Mouse (Mus musculus): ENCODE measurements around the gene Ints5. TPM values are rescaled to one million over a fixed set of nuclear protein-coding genes. Genes with fewer than 3 reads are reported as not detected.
A peak's percentile ranks its signal among the peaks of the same experiment; 100 is the strongest.

Gene Ints5
- polyA plus RNA-seq, 1 experiment from 2014 or later, result 29.3 TPM

DNA sequence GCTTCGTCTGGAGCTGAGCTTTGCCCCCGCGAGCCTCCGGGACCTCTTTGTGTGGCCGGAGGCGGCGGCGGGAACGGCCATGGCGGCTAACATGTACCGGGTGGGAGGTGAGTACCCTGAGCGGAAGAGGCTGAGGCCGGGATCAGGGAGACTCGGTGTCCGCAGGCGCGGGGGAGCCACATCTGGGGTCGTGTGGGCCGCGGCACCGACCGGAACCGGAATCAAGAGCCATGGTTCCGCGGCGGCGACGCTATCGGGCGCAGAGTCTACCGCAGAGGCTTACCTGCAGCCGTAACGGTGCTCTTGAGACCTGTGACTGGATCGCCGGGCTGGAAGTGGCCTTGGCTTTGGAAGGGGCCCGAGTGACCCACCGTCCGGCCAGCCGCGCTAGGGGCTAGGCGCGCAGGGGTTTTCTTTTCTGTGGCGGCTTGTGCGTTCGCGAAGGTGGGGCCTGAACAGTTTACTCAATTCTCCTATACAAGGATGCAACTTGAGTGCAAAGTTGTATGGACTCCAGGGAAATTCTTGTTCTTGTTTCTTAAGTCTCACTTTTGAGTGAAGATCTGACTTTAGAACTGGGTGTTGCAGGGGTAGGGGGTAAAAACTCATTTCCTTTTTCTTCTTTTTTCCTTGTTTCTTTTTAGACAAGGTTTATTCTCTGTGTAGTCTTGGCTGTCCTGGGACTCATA is 49.6 kb downstream of the Ints5 start:
- under 1% methylated on average over 46 of the region's 46 CpGs for WGBS
- Histone ChIP-seq H3K27me3 (ENCODE audit: control insufficient read depth, insufficient read depth, low read length) (no peaks in the 10 kb centered on the region), H3K9me3 (ENCODE audit: control insufficient read depth, low read depth, low read length) (no peaks in the 10 kb centered on the region), H3K4me2 (replicated peaks; ENCODE audit: low read depth, low read length) (peak overlapping the region; percentile 64), H3K4me3 (ENCODE audit: low read depth, low read length) (peak overlapping the region; percentile 98), H3K4me1 (ENCODE audit: control insufficient read depth, insufficient read depth, low read length) (peaks cover 24% of the 10 kb centered on the region), H3K27ac (ENCODE audit: low read length) (peak overlapping the region; percentile 99), H3K9ac (replicated peaks; ENCODE audit: low read depth, low read length) (peak overlapping the region; percentile 98), H3K36me3 (ENCODE audit: control insufficient read depth, insufficient read depth, low read length) (peaks cover 44% of the 10 kb centered on the region)
- ATAC-seq (ENCODE audit: insufficient number of reproducible peaks, insufficient read depth, low FRiP score, low read depth), result peak; percentile 47

- H3K9ac ChIP-seq (replicated peaks; ENCODE audit: low read depth, low read length), result peak overlapping the region; percentile 98
- peak overlapping the region; percentile 99 for H3K27ac ChIP-seq (ENCODE audit: low read length)
- peaks cover 24% of the 10 kb centered on the region for H3K4me1 ChIP-seq (ENCODE audit: control insufficient read depth, insufficient read depth, low read length)
- H3K36me3 ChIP-seq (ENCODE audit: control insufficient read depth, insufficient read depth, low read length), result peaks cover 46% of the 10 kb centered on the region
- H3K4me3 ChIP-seq (ENCODE audit: low read depth, low read length), result peak overlapping the region; percentile 98
- WGBS, result 66% methylated on average over 2 of the region's 2 CpGs
- ATAC-seq (ENCODE audit: insufficient number of reproducible peaks, insufficient read depth, low FRiP score, low read depth), result no peak
- H3K4me2 ChIP-seq (replicated peaks; ENCODE audit: low read depth, low read length), result peak overlapping the region; percentile 64
- no peaks in the 10 kb centered on the region for H3K27me3 ChIP-seq (ENCODE audit: control insufficient read depth, insufficient read depth, low read length)
- no peaks in the 10 kb centered on the region for H3K9me3 ChIP-seq (ENCODE audit: control insufficient read depth, low read depth, low read length)
These were observed 50.2 kb downstream of the Ints5 start for GRCm38 (mm10) chr19:8943047-8943446.

DNA sequence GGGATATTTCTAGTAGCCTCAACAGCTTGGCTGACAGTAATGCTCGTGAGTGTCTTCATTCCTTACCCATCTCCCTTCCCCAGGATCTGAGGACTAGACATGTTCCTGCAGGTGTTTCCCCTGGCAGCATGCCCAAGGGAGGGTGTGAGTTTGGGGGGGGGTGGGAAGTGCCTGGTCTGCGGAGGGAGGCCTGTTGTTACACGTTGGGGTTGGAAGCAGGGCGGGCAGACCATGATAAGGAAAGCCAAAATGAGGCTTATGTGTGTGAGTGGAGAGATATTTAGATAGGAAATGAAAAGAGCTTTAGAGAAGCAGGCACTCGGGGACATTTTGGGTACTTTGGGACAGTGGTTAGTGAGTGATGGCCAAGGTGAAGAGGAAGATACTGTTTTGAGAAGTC is 51.3 kb downstream of the Ints5 start:
- Histone ChIP-seq H3K4me1 (ENCODE audit: control insufficient read depth, insufficient read depth, low read length) (peaks cover 24% of the 10 kb centered on the region), H3K27me3 (ENCODE audit: control insufficient read depth, insufficient read depth, low read length) (no peaks in the 10 kb centered on the region), H3K27ac (ENCODE audit: low read length) (peak overlapping the region; percentile 29; the same call in 1 of the 2 replicates), H3K9me3 (ENCODE audit: control insufficient read depth, low read depth, low read length) (no peaks in the 10 kb centered on the region), H3K9ac (replicated peaks; ENCODE audit: low read depth, low read length) (no peak overlapping the region), H3K36me3 (ENCODE audit: control insufficient read depth, insufficient read depth, low read length) (peaks cover 50% of the 10 kb centered on the region), H3K4me2 (replicated peaks; ENCODE audit: low read depth, low read length) (peak overlapping the region; percentile 64), H3K4me3 (ENCODE audit: low read depth, low read length) (peak overlapping the region; percentile 17; the same call in 1 of the 2 replicates)
- WGBS, result 37% methylated on average over 5 of the region's 5 CpGs
- no peak for ATAC-seq (ENCODE audit: insufficient number of reproducible peaks, insufficient read depth, low FRiP score, low read depth)

- no peak overlapping the region for H3K27ac ChIP-seq (ENCODE audit: low read length)
- no peak for ATAC-seq (ENCODE audit: insufficient number of reproducible peaks, insufficient read depth, low FRiP score, low read depth)
- H3K36me3 ChIP-seq (ENCODE audit: control insufficient read depth, insufficient read depth, low read length), result peaks cover 50% of the 10 kb centered on the region
- H3K4me1 ChIP-seq (ENCODE audit: control insufficient read depth, insufficient read depth, low read length), result peaks cover 24% of the 10 kb centered on the region
- WGBS, result 23% methylated on average over 5 of the region's 5 CpGs
- no peaks in the 10 kb centered on the region for H3K9me3 ChIP-seq (ENCODE audit: control insufficient read depth, low read depth, low read length)
- peak overlapping the region; percentile 64 for H3K4me2 ChIP-seq (replicated peaks; ENCODE audit: low read depth, low read length)
- H3K27me3 ChIP-seq (ENCODE audit: control insufficient read depth, insufficient read depth, low read length), result no peaks in the 10 kb centered on the region
- H3K4me3 ChIP-seq (ENCODE audit: low read depth, low read length), result peak overlapping the region; percentile 15; the same call in 1 of the 2 replicates
- H3K9ac ChIP-seq (replicated peaks; ENCODE audit: low read depth, low read length), result 0 out of 2 replicates have a peak overlapping the region, but pooled peaks have one; percentile 10
These were observed 51.9 kb downstream of the Ints5 start for GRCm38 (mm10) chr19:8944750-8945149.

GRCm38 (mm10) chr19:8945251-8945650 is 52.4 kb downstream of the Ints5 start:
- Histone ChIP-seq H3K4me3 (ENCODE audit: low read depth, low read length) (peak overlapping the region; percentile 15; the same call in 1 of the 2 replicates), H3K9ac (replicated peaks; ENCODE audit: low read depth, low read length) (0 out of 2 replicates have a peak overlapping the region, but pooled peaks have one; percentile 10), H3K36me3 (ENCODE audit: control insufficient read depth, insufficient read depth, low read length) (peaks cover 51% of the 10 kb centered on the region), H3K27ac (ENCODE audit: low read length) (no peak overlapping the region), H3K9me3 (ENCODE audit: control insufficient read depth, low read depth, low read length) (no peaks in the 10 kb centered on the region), H3K4me2 (replicated peaks; ENCODE audit: low read depth, low read length) (peak overlapping the region; percentile 64), H3K4me1 (ENCODE audit: control insufficient read depth, insufficient read depth, low read length) (peaks cover 24% of the 10 kb centered on the region), H3K27me3 (ENCODE audit: control insufficient read depth, insufficient read depth, low read length) (no peaks in the 10 kb centered on the region)
- WGBS, result 80% methylated on average over 6 of the region's 6 CpGs
- ATAC-seq (ENCODE audit: insufficient number of reproducible peaks, insufficient read depth, low FRiP score, low read depth), result no peak

- H3K9ac ChIP-seq (replicated peaks; ENCODE audit: low read depth, low read length), result no peak overlapping the region
- no peak overlapping the region for H3K4me2 ChIP-seq (replicated peaks; ENCODE audit: low read depth, low read length)
- peaks cover 68% of the 10 kb centered on the region for H3K36me3 ChIP-seq (ENCODE audit: control insufficient read depth, insufficient read depth, low read length)
- peaks cover 24% of the 10 kb centered on the region for H3K4me1 ChIP-seq (ENCODE audit: control insufficient read depth, insufficient read depth, low read length)
- no peak for ATAC-seq (ENCODE audit: insufficient number of reproducible peaks, insufficient read depth, low FRiP score, low read depth)
- WGBS, result 92% methylated on average over 7 of the region's 7 CpGs
- no peak overlapping the region for H3K27ac ChIP-seq (ENCODE audit: low read length)
- H3K4me3 ChIP-seq (ENCODE audit: low read depth, low read length), result no peak overlapping the region
- no peaks in the 10 kb centered on the region for H3K27me3 ChIP-seq (ENCODE audit: control insufficient read depth, insufficient read depth, low read length)
- no peaks in the 10 kb centered on the region for H3K9me3 ChIP-seq (ENCODE audit: control insufficient read depth, low read depth, low read length)
These were observed 54.1 kb downstream of the Ints5 start for GRCm38 (mm10) chr19:8946929-8947328.

Small RNAs within 50 kb of the gene (microRNA-seq; reads per million reads assigned to microRNA genes)
- not detected for gene Mir5136

Other genes with a start within 250 kb of the Ints5 start
- 0.35 and 0.38 TPM in 2 replicates for gene Chrm1, start 229.2 kb upstream of the Ints5 start, polyA plus RNA-seq (2014; fragmentation: Nextera tagmentation; extraction: Ambion mirVana)
- gene Slc3a2, start 169.6 kb upstream of the Ints5 start, polyA plus RNA-seq (2014; fragmentation: Nextera tagmentation; extraction: Ambion mirVana), result 80.8 and 91.1 TPM in 2 replicates
- gene Wdr74, start 157.2 kb upstream of the Ints5 start, polyA plus RNA-seq (2014; fragmentation: Nextera tagmentation; extraction: Ambion mirVana), result 79.4 and 85.6 TPM in 2 replicates
- 1.0 and 1.9 TPM in 2 replicates for gene 1700092M07Rik, start 152.3 kb upstream of the Ints5 start, polyA plus RNA-seq (2014; fragmentation: Nextera tagmentation; extraction: Ambion mirVana)
- 141 and 143 TPM in 2 replicates for gene Stx5a, start 151.6 kb upstream of the Ints5 start, polyA plus RNA-seq (2014; fragmentation: Nextera tagmentation; extraction: Ambion mirVana)
- gene Nxf1, start 135.9 kb upstream of the Ints5 start, polyA plus RNA-seq (2014; fragmentation: Nextera tagmentation; extraction: Ambion mirVana), result 168 and 178 TPM in 2 replicates
- 178 and 194 TPM in 2 replicates for gene Tmem223, start 122.0 kb upstream of the Ints5 start, polyA plus RNA-seq (2014; fragmentation: Nextera tagmentation; extraction: Ambion mirVana)
- gene Tmem179b, start 118.5 kb upstream of the Ints5 start, polyA plus RNA-seq (2014; fragmentation: Nextera tagmentation; extraction: Ambion mirVana), result 85.4 and 94.0 TPM in 2 replicates
- gene Taf6l, start 106.6 kb upstream of the Ints5 start, polyA plus RNA-seq (2014; fragmentation: Nextera tagmentation; extraction: Ambion mirVana), result 17.1 and 17.5 TPM in 2 replicates
- gene Polr2g, start 94.4 kb upstream of the Ints5 start, polyA plus RNA-seq (2014; fragmentation: Nextera tagmentation; extraction: Ambion mirVana), result 140 and 151 TPM in 2 replicates
- 4.7 and 5.2 TPM in 2 replicates for gene Zbtb3, start 90.5 kb upstream of the Ints5 start, polyA plus RNA-seq (2014; fragmentation: Nextera tagmentation; extraction: Ambion mirVana)
- gene Ttc9c, start 73.7 kb upstream of the Ints5 start, polyA plus RNA-seq (2014; fragmentation: Nextera tagmentation; extraction: Ambion mirVana), result 47.5 and 51.7 TPM in 2 replicates
- gene Hnrnpul2, start 73.0 kb upstream of the Ints5 start, polyA plus RNA-seq (2014; fragmentation: Nextera tagmentation; extraction: Ambion mirVana), result 10.0 and 10.1 TPM in 2 replicates
- gene AC129217.1, start 63.2 kb upstream of the Ints5 start, polyA plus RNA-seq (2014; fragmentation: Nextera tagmentation; extraction: Ambion mirVana), result not detected in 2 replicates
- gene Bscl2, start 55.5 kb upstream of the Ints5 start, polyA plus RNA-seq (2014; fragmentation: Nextera tagmentation; extraction: Ambion mirVana), result 42.5 and 43.0 TPM in 2 replicates
- gene Gng3, start 53.8 kb upstream of the Ints5 start, polyA plus RNA-seq (2014; fragmentation: Nextera tagmentation; extraction: Ambion mirVana), result 13.9 and 17.8 TPM in 2 replicates
- 1.2 and 1.6 TPM in 2 replicates for gene Lrrn4cl, start 42.2 kb upstream of the Ints5 start, polyA plus RNA-seq (2014; fragmentation: Nextera tagmentation; extraction: Ambion mirVana)
- gene Ubxn1, start 21.5 kb upstream of the Ints5 start, polyA plus RNA-seq (2014; fragmentation: Nextera tagmentation; extraction: Ambion mirVana), result 154 and 162 TPM in 2 replicates
- gene Uqcc3, start 12.1 kb upstream of the Ints5 start, polyA plus RNA-seq (2014; fragmentation: Nextera tagmentation; extraction: Ambion mirVana), result 63.9 and 67.6 TPM in 2 replicates
- 58.5 and 82.3 TPM in 2 replicates for gene Lbhd1, start 9.3 kb upstream of the Ints5 start, polyA plus RNA-seq (2014; fragmentation: Nextera tagmentation; extraction: Ambion mirVana)
- gene Gm49403, start 9.1 kb upstream of the Ints5 start, polyA plus RNA-seq (2014; fragmentation: Nextera tagmentation; extraction: Ambion mirVana), result not detected in 2 replicates
- 71.0 and 82.4 TPM in 2 replicates for gene 1810009A15Rik, start 4.2 kb upstream of the Ints5 start, polyA plus RNA-seq (2014; fragmentation: Nextera tagmentation; extraction: Ambion mirVana)
- not detected in 2 replicates for gene Gm49416, start 4.1 kb upstream of the Ints5 start, polyA plus RNA-seq (2014; fragmentation: Nextera tagmentation; extraction: Ambion mirVana)
- gene Ganab, start 5.1 kb downstream of the Ints5 start, polyA plus RNA-seq (2014; fragmentation: Nextera tagmentation; extraction: Ambion mirVana), result 82.0 and 90.3 TPM in 2 replicates
- gene B3gat3, start 27.4 kb downstream of the Ints5 start, polyA plus RNA-seq (2014; fragmentation: Nextera tagmentation; extraction: Ambion mirVana), result 35.7 and 37.5 TPM in 2 replicates
- gene Rom1, start 36.4 kb downstream of the Ints5 start, polyA plus RNA-seq (2014; fragmentation: Nextera tagmentation; extraction: Ambion mirVana), result 1.0 and 2.0 TPM in 2 replicates
- gene Eml3, start 36.5 kb downstream of the Ints5 start, polyA plus RNA-seq (2014; fragmentation: Nextera tagmentation; extraction: Ambion mirVana), result 16.8 and 18.2 TPM in 2 replicates
- gene Mta2, start 48.9 kb downstream of the Ints5 start, polyA plus RNA-seq (2014; fragmentation: Nextera tagmentation; extraction: Ambion mirVana), result 41.5 and 45.3 TPM in 2 replicates
- 27.2 and 27.6 TPM in 2 replicates for gene Tut1, start 60.8 kb downstream of the Ints5 start, polyA plus RNA-seq (2014; fragmentation: Nextera tagmentation; extraction: Ambion mirVana)
- gene Eef1g, start 74.0 kb downstream of the Ints5 start, polyA plus RNA-seq (2014; fragmentation: Nextera tagmentation; extraction: Ambion mirVana), result 469 and 470 TPM in 2 replicates
- 33.4 and 40.6 TPM in 2 replicates for gene Ahnak, start 96.3 kb downstream of the Ints5 start, polyA plus RNA-seq (2014; fragmentation: Nextera tagmentation; extraction: Ambion mirVana)
- gene Scgb1a1, start 195.0 kb downstream of the Ints5 start, polyA plus RNA-seq (2014; fragmentation: Nextera tagmentation; extraction: Ambion mirVana), result not detected in 2 replicates
- 9.3 and 15.2 TPM in 2 replicates for gene Asrgl1, start 242.6 kb downstream of the Ints5 start, polyA plus RNA-seq (2014; fragmentation: Nextera tagmentation; extraction: Ambion mirVana)